Mouse (Mus musculus): ENCODE measurements around the gene Dlgap3.

Gene Dlgap3

DNA sequence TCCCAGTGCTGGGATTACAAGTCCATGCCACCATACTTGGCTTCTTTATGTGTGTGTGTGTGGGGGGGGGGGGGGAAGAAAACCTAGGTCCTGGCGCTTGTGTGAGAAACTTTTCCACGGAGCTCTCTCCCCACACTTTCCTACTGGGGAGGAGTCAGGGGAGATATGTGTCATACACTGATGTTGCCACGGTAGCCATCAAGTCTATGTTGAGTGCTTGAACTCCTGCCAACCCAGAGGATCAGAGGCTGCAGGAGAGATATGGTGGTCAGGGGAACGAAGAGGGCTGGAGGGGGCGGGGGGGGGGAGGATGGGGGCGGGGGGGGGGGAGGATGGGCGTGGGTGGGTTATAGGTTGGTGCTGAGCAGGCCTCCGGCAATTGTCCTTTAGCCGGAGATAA is 46.8 kb downstream of the Dlgap3 start:
- DNase-seq (ENCODE audit: inconsistent ontology term) = no peak

DNA sequence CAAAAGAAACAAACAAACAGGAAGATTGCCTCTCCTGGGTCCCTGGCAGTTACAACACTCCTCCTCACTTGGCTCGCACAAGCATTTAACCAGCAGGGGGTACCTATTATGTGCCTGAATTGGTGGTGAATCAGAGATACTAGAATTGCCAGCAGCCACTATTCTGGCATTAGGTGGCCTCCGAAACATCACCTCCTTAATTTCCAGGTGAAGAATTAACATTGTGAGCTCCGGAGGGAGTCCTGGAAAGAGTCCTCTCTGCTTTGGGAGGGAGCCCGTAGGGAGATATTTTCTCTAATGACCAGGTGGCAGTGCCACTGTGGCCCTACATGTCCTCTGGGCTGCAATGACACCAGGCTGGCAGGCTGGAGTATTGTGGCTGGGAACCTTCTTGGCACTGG is 47.2 kb downstream of the Dlgap3 start:
- no peak for DNase-seq (ENCODE audit: inconsistent ontology term)

DNA sequence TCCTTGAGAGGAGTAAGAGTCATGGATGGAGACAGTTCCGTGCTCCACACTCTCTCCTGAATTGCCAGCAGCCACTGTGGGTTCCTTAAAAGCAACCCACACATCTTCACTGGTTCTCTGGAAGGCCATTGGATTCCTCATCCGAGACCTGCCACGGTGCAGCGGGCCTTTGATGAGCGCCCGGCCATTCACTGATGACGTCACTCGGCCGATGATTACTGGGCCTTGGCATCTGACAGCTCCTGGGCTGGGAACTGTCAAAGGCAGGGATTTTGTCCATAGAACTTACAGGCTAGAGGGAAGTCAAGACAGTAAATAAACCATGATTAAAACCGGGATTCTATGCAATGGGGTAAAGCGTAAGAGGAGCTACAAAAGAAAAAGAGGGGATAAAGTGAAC is 48.0 kb downstream of the Dlgap3 start:
- DNase-seq (ENCODE audit: inconsistent ontology term) = peak; percentile 17

DNA sequence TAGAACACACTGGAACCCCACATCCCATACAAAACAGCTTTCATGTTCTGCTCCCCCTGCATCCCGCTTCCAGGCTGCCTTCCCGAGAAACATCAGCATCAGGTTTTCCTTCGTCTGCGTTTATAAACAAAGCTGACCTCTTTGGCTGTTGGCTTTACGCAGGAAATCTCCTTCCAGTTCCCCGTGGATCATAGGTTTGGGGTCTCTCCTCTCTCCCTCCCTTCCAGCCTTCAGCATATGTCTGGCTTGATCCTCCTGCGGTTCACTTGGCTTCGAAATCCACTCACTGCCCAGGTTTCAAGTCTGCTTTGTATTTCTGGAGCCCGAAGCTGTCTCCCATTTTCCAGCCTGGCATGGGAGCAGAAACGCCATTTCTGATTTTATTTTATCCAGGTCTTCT is 54.3 kb downstream of the Dlgap3 start:
- DNase-seq (ENCODE audit: inconsistent ontology term) = no peak

DNA sequence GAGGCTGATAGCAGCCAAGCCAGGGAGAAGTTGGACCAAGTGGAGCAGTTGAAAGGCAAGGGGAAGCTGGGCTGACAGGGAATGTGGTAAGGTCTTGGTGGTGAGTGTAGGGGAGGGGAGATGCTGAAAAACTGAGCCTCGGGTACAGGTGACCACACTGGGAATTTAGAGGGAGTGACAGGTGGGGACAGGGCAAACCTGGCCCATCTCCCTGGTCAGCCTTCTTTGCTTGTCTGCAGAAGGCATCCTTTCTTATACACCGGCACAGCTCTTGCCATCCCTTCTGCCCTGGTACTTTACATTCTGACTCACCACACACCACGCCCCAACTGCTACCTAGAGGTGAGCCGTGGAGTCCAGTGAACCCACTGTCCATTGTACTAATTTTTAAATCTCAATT is 54.8 kb downstream of the Dlgap3 start:
- DNase-seq (ENCODE audit: inconsistent ontology term) = no peak

DNA sequence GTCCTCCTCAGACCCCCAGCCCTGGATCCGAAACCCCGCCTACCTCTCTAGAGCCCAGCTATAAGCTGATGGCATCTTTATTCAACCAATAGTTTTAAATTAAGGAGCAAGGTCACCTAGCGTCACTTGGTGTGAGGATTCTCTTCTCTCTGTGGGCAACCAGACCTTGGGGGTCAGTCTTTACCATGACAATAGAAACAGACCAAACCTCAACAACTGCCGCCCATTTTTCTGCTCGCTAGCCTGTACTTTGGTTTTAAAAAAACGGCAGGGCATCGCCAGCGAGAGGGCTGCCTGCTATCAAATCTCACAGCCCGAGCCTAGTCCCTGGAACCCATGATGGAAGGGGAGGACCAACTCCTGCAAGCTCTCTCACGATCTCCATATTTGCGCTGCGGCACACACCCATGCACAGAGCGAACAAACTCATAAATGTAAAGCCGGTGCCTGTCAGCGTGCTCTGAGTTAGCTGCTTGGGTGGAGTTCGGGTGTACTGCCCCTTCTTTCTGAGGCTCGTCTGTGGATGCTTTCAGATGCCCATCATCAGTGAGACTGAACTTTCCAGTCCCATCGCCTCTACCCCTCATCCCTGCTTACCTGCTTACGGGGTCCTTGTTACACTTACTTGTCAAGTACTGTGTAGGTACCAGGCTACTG is 55.6 kb downstream of the Dlgap3 start:
- DNase-seq (ENCODE audit: inconsistent ontology term) = no peak

DNA sequence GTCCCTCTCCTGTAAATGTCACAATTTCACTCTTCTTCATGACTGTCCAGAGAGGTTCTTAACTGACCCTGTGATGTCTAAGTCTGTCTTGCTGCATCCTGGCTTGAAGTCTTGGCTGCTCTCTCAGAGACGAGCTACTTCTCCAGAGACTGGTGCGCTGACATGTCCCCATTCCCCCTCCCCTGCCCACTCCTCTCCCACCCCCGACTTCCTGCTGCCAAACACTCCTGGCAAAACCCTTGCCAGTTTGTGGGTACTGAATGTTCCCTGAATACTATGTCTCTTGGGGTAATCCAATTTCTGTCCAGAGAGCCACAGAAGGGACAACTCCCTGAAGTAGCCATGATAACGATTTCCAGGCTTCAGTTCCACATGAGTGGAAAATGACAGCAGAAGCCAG is 57.1 kb downstream of the Dlgap3 start:
- DNase-seq (ENCODE audit: inconsistent ontology term) = no peak

DNA sequence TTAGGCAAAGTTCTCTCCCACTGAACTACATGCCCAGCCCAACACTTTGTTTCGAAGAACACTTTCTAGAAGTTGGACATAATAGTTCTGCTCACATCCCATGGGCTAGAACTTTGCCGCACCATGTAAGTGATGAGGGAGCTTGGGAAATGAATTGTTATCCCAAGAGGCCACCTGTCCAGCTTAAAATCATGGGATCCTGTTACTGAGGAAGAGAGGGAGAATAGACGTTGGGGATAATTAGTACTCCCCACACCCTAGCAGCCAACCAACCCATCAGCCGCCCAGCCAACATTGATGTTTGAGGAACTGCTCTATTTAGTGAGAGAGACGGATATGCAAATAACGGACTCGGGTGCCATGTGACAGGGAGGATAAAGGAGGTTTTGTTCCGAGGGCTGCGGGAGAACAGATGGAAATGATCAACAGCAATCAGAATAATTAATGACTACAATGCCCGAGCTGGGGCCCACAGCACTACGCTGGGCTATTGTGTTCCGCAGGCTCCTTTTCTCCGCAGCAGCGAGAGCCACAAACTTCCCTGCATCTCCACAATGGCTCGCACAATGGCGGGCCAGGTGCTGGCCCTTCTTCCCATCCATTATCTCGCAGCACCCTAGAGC is 58.2 kb downstream of the Dlgap3 start:
- peak; percentile 23 for DNase-seq (ENCODE audit: inconsistent ontology term)

DNA sequence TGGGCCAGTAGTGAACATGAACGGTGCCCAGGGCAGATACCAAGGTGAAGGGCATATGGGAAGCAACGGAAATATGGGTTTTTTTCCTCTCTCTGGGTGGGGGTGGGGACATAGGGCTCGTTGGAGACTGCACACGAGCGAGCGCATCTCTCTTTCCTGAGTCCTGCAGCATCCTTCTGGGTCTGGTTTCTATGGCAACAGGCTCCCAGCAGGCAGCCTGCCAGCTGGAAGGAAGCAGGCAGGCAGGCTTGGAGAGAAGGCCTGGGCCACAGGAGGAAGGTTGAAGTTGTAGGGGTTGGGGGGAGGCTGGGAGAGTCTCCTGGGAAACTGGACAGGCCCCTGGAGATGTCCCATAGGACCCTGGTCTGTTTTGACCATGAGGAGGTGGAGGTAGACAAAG is 63.0 kb downstream of the Dlgap3 start:
- no peak for DNase-seq (ENCODE audit: inconsistent ontology term)

DNA sequence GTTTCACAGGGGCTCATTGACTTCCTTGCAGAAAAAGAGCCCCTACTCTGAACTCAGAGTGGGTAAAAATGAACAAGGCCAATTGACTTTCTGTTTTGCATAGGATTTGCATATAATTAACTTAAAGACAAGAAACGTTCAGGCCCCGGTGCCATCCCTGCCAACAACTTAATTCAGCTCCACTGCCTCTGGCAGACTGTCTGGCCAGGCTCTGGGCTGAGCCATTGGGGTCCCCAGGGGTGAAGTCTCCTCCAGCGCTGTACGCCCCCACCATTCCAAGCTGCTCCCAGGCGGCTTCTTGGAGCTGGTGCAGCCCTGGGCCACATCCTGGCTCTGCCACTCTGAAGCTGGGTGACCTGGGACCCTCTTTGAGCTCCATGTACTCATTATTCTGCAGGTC is 63.5 kb downstream of the Dlgap3 start:
- DNase-seq (ENCODE audit: inconsistent ontology term) = peak; percentile 7

DNA sequence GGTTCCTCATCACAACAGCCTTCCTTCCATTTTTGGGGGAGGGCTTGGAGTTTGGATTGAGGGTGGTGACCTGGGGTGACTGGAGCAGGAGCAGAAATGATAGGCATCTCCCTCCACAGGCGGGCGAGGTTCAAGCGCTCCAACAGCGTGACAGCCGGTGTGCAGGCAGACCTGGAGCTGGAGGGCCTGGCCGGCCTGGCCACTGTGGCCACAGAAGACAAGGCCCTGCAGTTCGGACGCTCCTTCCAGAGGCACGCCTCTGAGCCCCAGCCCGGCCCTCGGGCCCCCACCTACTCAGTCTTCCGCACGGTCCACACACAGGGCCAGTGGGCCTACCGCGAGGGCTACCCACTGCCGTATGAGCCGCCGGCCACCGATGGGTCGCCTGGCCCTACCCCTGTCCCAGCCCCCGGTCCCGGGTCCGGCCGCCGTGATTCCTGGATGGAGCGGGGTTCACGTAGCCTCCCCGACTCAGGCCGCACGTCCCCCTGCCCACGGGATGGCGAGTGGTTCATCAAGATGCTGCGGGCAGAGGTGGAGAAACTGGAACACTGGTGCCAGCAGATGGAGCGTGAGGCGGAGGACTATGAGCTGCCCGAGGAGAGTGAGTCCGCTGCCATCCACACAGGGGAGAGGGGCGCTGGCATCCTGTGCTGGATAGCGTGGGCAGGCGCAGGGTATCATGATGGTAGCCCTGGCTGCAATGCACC is 64.6 kb downstream of the Dlgap3 start:
- no peak for DNase-seq (ENCODE audit: inconsistent ontology term)

DNA sequence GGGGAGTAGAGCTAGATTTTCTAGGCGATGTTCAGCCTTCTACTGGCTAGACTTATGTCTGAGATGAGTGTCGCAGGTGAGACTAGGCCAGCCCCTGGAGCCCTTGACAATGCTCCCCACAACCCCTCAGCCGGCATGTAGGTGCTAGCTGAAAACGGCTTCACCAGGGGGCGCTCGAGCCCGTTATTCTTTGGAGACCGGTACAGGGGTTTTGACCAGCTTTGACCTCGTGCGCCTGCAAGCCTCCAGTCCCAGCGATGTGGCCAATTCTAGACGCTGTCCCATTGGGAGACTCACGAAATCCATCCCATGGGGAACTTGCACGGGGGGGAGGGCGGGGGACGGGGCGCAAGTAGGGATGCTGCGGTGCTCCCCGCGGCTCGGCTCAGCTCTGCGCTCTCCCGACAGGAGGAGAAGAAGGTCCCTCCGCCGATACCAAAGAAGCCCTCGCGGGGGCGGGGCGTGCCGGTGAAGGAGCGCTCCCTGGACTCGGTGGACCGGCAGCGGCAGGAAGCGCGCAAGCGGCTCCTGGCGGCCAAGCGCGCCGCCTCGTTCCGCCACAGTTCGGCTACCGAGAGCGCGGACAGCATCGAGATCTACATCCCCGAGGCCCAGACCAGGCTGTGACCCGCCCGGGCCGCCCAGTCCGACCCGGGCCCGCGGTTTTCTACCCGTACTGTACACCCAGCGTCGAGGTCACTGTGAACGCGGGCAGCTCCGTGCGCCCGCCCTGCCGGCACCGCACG is 66.9 kb downstream of the Dlgap3 start:
- DNase-seq (ENCODE audit: inconsistent ontology term) = peak; percentile 87

DNA sequence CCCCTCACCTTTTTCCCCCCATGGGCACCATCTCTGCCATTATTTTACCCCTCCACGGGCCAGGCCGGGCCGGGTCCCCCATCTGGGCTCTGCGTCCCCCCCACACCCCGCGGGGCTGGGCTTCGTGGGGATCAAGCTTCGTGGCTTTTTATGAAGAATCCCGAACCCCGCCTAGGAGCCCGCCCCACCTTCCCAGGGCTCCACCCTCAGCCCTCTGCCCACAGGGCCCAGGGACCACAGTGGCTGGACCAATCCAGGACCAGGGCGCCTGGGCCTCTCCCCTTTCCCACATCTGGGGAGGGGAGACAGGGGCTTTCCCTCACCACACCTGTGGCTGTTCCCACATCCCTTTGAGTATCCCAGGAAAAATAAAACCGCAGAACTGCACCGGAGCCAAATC is 67.6 kb downstream of the Dlgap3 start:
- DNase-seq (ENCODE audit: inconsistent ontology term) = peak; percentile 16

DNA sequence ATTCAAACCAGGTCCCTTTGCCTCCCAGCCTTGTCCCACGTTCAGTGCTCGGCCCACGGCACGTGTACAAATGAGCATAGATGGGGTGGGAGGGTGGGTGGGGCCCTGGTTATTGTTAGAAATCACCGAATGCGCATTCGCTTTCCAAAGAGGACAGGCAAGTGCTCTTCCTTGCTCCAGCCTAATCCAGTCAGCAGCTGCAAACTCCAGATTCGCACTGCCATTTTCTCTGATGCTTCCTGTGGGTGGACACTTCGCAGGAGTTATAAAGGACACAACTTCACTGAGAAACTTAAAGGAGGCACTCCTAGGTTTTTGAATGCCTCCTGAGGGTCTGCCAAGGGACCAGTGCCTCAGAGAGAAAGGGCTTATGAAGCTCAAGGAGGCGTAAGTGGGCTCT is 68.3 kb downstream of the Dlgap3 start:
- DNase-seq (ENCODE audit: inconsistent ontology term) = no peak

DNA sequence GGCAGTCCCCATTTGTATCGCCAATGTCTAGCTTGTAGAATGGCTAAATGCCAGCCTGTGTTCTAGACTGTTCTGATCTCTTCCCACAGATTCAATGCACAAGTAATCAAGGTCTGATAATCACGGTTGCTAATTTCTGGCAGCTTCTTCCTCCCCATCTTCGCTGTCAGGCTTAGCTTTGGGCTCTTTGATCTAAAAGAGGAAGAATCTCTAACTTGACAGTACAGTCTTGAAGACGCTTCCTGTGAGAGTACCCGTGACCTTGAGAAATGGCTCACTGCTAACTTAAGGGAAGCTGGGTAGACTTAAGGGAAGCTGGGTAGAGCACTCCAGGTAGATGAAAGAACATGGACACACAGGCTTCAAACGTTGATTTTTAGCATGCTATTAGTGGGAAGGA is 73.7 kb downstream of the Dlgap3 start:
- DNase-seq (ENCODE audit: inconsistent ontology term) = no peak

DNA sequence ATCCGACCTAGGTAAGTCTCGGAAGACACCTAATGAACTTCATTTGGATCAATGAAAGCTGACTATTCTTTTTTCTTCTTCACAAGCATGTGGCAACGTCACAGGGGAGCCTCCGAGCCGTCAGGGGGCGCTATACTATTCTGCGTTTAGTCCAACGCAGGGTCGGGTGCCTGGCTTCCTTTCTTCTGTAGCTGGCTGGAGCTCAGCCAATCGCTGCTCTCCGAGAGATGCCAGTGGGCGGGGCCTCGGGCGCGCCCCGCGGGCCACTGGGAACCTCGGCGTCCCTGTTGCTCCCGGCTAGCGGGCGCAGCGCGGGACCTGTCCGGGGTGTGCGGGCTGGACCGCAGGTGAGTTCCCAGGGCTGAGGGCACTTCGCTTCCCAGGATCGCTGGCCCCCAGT is 74.5 kb downstream of the Dlgap3 start, which contains the start of gene Smim12:
Gene Smim12 (plus strand): TSS at position 233 of the 400 bp plus-strand sequence.
- peak; percentile 98 for DNase-seq (ENCODE audit: inconsistent ontology term)

DNA sequence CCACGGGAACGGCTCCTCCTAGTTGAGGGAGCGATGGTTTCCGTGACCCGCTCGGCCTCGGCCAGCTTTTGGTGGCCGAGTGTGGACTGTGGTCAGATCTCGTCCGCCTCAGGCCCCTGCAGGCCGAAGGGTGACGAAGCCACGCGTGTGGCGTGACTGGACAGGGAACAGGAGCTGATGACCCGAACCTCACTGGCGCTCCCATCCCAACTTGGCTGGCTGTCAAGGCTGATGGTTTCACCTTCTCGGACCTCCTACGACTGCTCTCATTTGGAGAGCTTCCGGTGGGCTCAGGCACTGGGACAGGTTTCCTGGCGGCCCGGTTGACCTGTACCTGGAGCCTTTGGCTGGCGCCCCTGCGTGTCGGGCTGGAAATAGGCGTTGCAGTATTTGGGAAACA is 74.9 kb downstream of the Dlgap3 start:
- DNase-seq (ENCODE audit: inconsistent ontology term) = no peak

DNA sequence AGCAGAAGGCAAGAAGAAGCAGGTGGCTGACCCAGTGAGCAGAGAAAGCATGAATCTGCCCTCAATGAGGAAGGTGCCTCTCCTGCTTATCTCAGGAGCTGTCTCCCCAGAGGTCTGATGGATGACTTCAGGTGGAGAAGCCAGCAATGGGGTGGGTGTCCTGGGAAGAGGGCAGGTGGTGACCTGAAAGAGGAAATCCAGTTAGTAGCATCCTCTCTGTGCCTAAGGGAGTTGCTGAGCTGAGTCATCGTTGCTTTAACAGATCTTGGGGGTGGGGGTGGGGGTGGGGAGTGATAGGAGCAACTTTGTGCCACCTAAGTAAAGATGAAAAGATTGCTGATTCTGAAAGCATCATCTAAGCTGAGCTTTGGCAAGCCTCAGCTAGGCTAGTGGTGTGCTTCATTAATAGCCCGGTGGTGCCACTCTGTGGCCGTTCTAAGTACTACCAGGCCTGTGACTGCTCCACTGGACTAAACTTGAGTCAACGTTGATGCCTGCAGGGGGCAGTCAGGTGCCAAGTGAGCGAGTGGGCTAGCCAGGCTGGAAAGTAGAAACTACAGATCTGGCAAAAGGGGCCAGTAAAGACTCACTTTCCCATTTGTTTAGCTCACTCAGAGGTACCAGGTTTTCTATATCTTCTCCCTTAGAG is 80.8 kb downstream of the Dlgap3 start:
- peak; percentile 85 for DNase-seq (ENCODE audit: inconsistent ontology term)

DNA sequence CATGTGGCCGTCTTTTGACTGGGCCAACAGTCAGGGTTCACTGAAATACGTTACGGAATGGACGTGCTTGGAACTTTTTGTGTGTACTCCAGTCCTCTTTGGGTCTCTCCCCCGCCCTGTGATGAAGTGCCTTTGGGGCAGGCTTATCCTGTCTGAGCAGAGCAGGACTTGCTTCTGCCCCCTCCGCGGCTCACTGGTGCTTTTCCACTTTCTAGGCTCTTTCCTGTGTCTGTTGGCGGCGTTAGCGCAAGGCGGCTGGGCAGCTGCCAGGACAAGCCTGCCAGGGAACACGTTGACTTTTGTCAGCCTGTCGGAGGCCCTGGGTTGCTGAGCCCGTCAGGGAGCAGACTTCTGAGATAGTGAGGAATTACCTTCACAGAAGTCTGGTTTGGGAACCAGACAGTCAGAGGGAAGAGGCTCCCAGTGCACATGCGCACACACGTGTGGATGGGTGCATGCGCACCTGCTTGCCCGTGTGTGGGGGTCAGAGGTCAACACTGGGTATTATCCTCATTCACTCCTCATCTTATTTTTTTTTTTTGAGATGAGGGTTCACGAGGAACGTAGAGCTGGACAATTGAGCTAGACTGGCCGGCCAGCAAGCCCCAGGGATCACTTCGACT is 83.1 kb downstream of the Dlgap3 start:
- DNase-seq (ENCODE audit: inconsistent ontology term) = peak; percentile 30

DNA sequence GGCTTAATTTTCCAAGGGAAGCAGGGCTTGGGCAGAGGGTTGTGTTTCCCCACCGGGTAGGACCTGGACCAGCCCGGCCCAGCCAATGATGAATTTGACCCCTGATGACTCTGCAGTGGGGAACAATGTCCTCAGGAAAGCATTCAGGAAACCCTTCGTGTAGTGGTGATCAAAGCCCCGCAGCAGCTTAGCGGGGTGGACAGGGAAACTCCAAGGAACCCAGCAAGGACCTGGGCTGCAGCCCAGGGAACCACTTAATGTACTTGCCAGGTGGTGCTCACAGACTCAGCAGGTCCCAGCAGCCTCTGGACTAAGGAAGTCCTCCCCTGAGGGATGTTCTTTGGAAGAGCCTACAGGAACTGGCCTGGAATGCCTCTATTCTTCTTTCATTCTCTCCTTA is 87.7 kb downstream of the Dlgap3 start:
- DNase-seq (ENCODE audit: inconsistent ontology term) = no peak

DNA sequence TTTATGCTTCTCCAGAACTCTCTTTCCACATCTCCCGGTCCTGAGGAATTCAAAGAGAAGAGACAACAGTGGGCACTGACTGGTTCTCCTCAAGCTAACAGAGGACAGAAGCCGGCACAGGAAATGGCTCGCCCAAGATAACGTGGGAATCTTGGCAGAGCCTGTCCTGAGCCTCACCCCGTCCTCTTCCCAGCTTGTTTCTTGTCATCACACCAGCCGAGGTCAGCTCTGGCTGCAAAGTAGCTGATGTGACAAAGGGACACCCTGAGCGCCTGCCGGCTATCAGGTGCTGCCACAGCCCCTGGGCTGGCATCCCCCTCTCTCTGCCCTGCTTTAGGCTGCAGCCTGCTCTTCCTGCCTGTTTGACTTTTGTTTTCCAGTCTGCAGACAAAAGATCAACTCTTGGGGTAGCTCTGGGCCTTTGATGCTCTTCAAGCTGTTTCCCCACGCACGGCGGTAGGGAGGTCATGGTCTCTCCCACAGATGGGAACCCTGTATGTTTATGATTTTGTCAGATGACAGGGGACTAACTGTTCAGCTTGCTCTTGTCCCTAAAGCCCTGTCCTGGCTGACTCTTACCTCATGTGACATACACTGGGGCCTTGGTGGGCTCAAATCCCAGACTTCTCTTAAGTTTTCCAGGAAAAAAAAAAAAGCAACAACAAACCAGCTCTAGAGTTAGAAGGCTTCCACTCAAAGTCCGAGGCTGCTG is 89.3 kb downstream of the Dlgap3 start:
- DNase-seq (ENCODE audit: inconsistent ontology term) = no peak

All from Muller cell, postnatal 12 days (primary cell).